Mouse (Mus musculus): ENCODE measurements around the gene Spsb1. TPM values are rescaled to one million over a fixed set of nuclear protein-coding genes. Genes with fewer than 3 reads are reported as not detected.

Spsb1 gene
- total RNA-seq, 2 experiments from 2014 or later = 30.3 to 33.3 TPM

- no peak overlapping the region for H3K4me3 ChIP-seq
- no peak overlapping the region for H3K27ac ChIP-seq
- DNase-seq (ENCODE audit: low spot score in 2 of 2) = no peak
- TF ChIP-seq CTCF (conservative IDR thresholded peaks at IDR 0.05) = no peak
Observed at GRCm38 (mm10) chr4:149863522-149863921, 91.3 kb downstream of the Spsb1 start.

GRCm38 (mm10) chr4:149860393-149860792 is 94.5 kb downstream of the Spsb1 start:
- no peak for TF ChIP-seq CTCF (conservative IDR thresholded peaks at IDR 0.05)
- DNase-seq (ENCODE audit: low spot score in 2 of 2) = no peak

DNA sequence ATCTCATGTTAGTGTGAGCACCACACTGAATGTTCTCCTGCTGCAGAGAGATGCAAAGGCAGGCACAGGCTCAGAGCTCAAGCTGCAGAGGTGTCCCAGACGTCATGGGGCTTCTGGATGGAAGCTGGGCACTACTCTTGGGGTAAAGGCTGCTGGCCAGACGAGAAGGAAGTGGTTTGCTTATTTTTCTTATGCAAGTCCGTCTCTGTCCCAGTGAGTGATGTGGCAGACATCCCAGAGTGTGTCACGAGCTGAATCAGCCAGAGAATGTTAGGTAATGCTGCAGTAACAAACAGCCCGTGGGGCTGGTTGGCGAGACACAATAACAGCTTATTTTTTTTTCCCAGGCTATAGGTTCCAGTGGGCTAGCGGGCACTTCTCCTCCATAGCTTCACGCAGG is 96.3 kb downstream of the Spsb1 start:
- no peak for DNase-seq (ENCODE audit: low spot score in 2 of 2)
- no peak for TF ChIP-seq CTCF (conservative IDR thresholded peaks at IDR 0.05)
- Histone ChIP-seq H3K27ac (peak overlapping the region; percentile 81), H3K4me3 (no peak overlapping the region)

More at GRCm38 (mm10) chr4:149860393-149860792, 94.5 kb downstream of the Spsb1 start:
- Histone ChIP-seq H3K27ac (no peak overlapping the region), H3K4me3 (no peak overlapping the region)

DNA sequence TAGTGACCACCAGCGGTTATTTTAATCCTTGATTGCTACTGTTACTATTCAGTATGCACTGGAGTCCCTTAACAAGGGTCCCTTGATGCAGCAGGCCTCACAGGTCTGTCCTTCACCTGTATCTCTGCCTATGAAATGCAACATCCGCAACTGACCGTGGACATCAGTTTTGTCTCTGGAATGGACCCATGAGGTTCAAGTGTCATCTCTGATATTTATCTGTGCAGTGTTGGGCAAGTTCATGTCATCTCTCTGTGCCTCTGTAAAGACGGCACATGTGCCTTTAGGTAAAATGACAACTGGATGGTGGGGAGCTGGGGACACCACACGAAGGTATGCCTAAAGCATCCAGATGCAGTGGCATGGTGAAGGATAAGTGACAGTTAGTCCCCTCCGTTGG is 96.7 kb downstream of the Spsb1 start:
- TF ChIP-seq CTCF (conservative IDR thresholded peaks at IDR 0.05) = no peak
- no peak overlapping the region for H3K4me3 ChIP-seq
- H3K27ac ChIP-seq = peak overlapping the region; percentile 81
- no peak for DNase-seq (ENCODE audit: low spot score in 2 of 2)

DNA sequence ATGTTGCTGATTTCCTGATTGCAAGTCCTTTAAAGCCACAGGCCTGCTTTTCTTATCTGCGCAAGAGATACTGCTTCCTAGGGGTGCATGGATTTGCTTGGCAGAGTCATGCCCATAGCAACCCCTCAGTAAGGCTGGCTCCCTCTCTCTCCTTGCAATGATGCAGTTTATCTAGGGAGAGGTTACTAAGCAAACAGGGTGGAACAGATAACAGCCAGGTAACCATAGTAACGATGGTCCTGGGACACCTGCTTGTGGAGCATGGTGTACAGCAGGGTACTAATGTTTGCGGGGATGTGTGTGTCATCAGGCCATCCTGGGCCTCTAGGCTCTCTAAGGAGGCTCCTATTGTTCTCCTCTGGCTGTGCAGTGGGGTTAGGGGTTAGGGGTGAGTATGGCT is 97.2 kb downstream of the Spsb1 start:
- TF ChIP-seq CTCF (conservative IDR thresholded peaks at IDR 0.05) = no peak
- H3K27ac ChIP-seq = peak overlapping the region; percentile 81
- DNase-seq (ENCODE audit: low spot score in 2 of 2) = peak in 1 of 2 experiments; percentile 32

DNA sequence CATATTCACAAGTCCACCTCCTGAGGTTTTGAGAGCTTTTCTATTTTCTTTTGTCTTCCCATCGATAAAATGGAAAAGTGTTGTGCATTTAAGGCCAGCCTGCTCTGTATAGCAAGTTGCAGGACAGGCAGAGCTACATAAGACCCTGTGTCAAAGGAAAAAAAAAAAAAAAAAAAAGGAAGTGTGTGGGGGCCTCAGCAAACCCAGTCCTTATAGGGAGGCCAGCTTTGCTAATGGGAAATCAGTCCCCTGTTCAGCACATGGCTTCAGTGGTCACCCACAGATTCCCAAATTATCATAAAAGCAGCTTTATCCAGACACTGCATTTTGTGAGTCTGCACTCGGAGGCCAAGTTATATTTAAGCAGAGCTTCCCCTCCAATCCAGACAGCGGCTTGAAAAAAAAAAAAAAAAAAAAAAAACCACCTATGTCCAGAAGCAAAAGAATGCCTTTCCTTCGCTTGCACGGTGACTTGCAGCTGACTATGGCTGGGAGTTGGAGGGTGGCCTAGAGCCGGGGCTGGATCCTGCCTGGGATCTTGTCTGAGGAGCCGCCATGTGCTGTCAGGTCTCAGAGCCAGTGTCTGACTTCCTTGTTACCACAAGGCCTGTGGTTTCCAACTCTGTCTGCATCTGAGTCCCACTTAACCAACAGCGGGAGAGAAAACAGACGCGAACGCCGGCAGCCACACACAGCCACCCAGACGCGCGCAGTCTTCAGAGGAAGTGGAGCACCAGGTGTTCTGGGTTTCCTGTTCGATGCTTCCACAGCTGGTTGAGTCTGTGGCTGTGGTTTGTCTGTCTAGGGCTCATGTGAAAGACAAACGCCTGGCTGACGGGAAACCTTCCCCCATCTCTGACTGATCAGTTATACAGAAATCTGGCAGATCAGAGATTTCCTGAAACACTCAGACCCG is 98.7 kb downstream of the Spsb1 start:
- Histone ChIP-seq H3K4me3 (no peak overlapping the region), H3K27ac (peak overlapping the region; percentile 71)
- peak in 1 of 2 experiments; percentile 36 for DNase-seq (ENCODE audit: low spot score in 2 of 2)
- no peak for TF ChIP-seq CTCF (conservative IDR thresholded peaks at IDR 0.05)

More for the DNA sequence above, 97.2 kb downstream of the Spsb1 start:
- no peak overlapping the region for H3K4me3 ChIP-seq

- TF ChIP-seq CTCF (conservative IDR thresholded peaks at IDR 0.05) = no peak
- Histone ChIP-seq H3K4me3 (peak overlapping the region; percentile 47; the same call in 1 of the 2 replicates), H3K27ac (peak overlapping the region; percentile 71)
- DNase-seq (ENCODE audit: low spot score in 2 of 2) = no peak
Observed at GRCm38 (mm10) chr4:149855180-149855891, 99.5 kb downstream of the Spsb1 start.

DNA sequence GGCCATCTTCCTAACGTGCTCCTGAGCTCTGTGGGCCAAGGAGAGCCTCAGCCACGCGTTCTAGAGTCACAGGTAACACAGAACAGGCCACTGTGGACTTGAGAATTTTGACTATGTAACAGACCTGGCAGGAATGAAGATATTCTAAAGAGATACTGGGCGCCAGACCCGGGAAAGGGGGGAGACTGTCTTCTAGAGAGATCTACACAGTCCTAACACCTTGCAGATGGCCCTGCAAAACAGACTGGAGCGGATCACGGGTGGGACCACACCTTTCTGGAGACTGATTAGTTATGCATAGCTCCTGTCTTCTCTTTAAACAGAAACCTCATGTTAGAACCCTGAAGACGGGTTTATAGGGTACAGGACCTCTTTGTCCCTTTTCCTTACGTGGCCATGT is 100.1 kb downstream of the Spsb1 start:
- Histone ChIP-seq H3K27ac (peak overlapping the region; percentile 71), H3K4me3 (peak overlapping the region; percentile 47)
- DNase-seq (ENCODE audit: low spot score in 2 of 2) = no peak
- TF ChIP-seq CTCF (conservative IDR thresholded peaks at IDR 0.05) = no peak

DNA sequence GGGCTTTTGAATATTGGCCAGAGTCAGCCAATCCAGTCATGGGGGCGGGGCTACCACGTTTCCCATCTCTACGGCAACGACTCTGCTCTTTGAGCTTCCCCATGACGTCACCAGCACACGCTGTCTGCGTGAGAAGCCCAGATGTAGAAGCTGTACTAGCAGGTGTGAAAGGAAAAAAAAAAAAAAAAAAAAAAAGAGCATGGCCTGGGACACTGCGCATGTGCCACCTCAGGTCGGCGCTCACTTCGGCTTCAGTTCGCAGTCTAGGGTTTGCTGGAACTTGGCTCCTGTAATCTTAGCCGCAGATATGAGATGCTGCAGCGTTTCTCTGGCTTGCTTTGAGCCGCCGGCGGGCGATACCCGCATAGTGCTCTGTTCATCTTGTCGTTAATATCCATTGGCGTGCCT is 100.5 kb downstream of the Spsb1 start:
- H3K27ac ChIP-seq = peak overlapping the region; percentile 71
- H3K4me3 ChIP-seq = peak overlapping the region; percentile 47
- peak in 1 of 2 experiments; percentile 50 for DNase-seq (ENCODE audit: low spot score in 2 of 2)
- TF ChIP-seq CTCF (conservative IDR thresholded peaks at IDR 0.05) = peak; percentile 56

DNA sequence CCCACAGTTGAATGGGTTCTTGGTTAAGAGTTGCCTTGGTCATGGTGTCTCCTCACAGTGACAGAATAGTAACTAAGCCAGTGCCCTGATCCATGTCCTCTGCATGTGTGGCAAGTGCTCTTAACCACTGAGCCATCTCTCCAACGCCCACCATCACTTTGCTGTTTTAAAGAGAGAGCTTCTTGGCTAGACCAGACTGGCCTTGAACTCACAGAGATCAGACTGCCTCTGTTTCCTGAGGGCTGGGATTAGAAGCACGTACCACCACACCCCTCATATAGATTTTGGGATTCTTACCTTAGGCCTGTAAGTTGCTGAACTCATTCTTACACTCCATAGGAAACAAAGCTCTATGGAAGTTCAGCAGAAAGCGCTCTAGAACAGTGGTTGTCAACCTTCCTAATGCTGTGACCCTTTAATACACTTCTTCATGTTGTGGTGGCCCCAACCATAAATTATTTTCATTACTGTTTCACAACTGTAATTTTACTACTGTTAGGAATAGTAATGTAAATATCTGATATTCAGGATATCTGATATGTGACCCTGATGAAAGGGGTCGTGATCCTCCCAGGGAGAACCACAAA is 101.1 kb downstream of the Spsb1 start:
- Histone ChIP-seq H3K4me3 (peak overlapping the region; percentile 47; the same call in 1 of the 2 replicates), H3K27ac (0 out of 2 replicates have a peak overlapping the region, but pooled peaks have one; percentile 71)
- DNase-seq (ENCODE audit: low spot score in 2 of 2) = no peak
- no peak for TF ChIP-seq CTCF (conservative IDR thresholded peaks at IDR 0.05)

DNA sequence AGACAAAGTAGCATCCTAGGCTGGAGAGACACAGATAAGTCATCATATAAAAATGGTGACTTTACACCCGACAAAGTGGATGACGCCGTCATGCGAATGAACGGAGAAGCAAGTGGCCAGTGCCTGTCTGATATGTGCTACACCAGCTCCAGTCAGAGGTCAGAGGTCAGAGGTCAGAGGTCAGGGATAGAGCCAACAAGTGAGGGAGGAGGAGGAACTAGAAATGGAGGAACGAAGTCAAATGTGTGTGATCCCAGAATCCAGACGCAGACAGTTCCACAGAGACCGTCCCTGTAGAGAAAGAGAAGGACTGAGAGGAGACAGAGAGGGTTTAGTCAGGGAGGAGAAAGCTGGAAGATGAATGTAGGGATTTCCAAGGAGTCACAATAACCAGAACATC is 103.3 kb downstream of the Spsb1 start:
- Histone ChIP-seq H3K4me3 (no peak overlapping the region), H3K27ac (no peak overlapping the region)
- DNase-seq (ENCODE audit: low spot score in 2 of 2) = no peak
- TF ChIP-seq CTCF (conservative IDR thresholded peaks at IDR 0.05) = no peak

GRCm38 (mm10) chr4:149850674-149851073 is 104.2 kb downstream of the Spsb1 start:
- Histone ChIP-seq H3K27ac (no peak overlapping the region), H3K4me3 (no peak overlapping the region)
- no peak for DNase-seq (ENCODE audit: low spot score in 2 of 2)
- no peak for TF ChIP-seq CTCF (conservative IDR thresholded peaks at IDR 0.05)

DNA sequence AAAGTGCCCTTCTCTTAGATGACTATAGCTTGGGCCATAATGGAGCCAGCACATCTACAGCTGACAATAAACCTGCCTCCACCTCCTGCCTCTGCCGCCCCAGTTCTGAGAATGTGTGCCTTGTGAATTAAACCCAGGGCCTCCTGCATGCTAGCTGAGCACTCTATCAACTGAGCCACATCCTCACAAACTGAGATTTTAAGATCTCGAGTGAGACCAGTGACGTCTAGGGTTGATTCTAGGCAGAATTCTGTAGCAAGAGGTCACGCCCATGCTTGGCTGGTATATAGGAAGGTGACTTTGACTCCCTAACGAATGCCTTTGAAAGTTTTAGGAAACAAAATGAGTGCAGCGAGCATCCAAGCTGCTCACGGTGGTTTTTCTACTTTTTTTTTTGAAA is 104.8 kb downstream of the Spsb1 start:
- no peak overlapping the region for H3K4me3 ChIP-seq
- DNase-seq (ENCODE audit: low spot score in 2 of 2) = no peak
- no peak overlapping the region for H3K27ac ChIP-seq
- TF ChIP-seq CTCF (conservative IDR thresholded peaks at IDR 0.05) = no peak
